Mouse (Mus musculus) frontal cortex, adult 2 months (tissue): ENCODE data around the gene Fbln2. TPM values are rescaled to one million over a fixed set of nuclear protein-coding genes. Genes with fewer than 3 reads are reported as not detected.
A peak's percentile ranks its signal among the peaks of the same experiment; 100 is the strongest.

ENCODE experiments used
- DNase-seq, 2 experiments: peaks; one replicate each; pipeline ENCODE4 v3.0.0; 2022; ENCODE audit warnings: low spot score in 1 of 2; ENCODE audit errors: extremely low spot score in 1 of 2
- polyA plus RNA-seq: library from polyadenylated mRNA; depleted of rRNA; stranded (reverse); fragments of >200 nt; gene quantifications from 2 replicates; pipeline ENCODE4 v1.2.3, GENCODE M21; 2012

The Fbln2 gene
- polyA plus RNA-seq, 1 experiment, result 25.3 TPM

GRCm38 (mm10) chr6:91268318-91268717, 56.1 kb downstream of the Fbln2 start:
- DNase-seq, result no peak

- DNase-seq, result peak in 1 of 2 experiments; percentile 81
Observed at GRCm38 (mm10) chr6:91277549-91277948, 65.3 kb downstream of the Fbln2 start.

GRCm38 (mm10) chr6:91278302-91278701, 66.0 kb downstream of the Fbln2 start:
- DNase-seq, result no peak

GRCm38 (mm10) chr6:91279477-91279876, 67.2 kb downstream of the Fbln2 start:
- DNase-seq, result no peak

- DNase-seq, result peak; percentile 79 to 99
Observed at GRCm38 (mm10) chr6:91281206-91281605, 69.0 kb downstream of the Fbln2 start.

- no peak for DNase-seq
Observed at GRCm38 (mm10) chr6:91281747-91282146, 69.5 kb downstream of the Fbln2 start.

- no peak for DNase-seq
Observed at GRCm38 (mm10) chr6:91283031-91283430, 70.8 kb downstream of the Fbln2 start.

- peak in 1 of 2 experiments; percentile 59 for DNase-seq
Observed at GRCm38 (mm10) chr6:91284521-91285449, 72.5 kb downstream of the Fbln2 start.

GRCm38 (mm10) chr6:91285450-91285790, 73.2 kb downstream of the Fbln2 start:
- DNase-seq, result peak in 1 of 2 experiments; percentile 86

GRCm38 (mm10) chr6:91285814-91286545, 73.7 kb downstream of the Fbln2 start:
- no peak for DNase-seq

- peak in 1 of 2 experiments; percentile 93 for DNase-seq
Observed at GRCm38 (mm10) chr6:91286624-91287023, 74.4 kb downstream of the Fbln2 start.

- no peak for DNase-seq
Observed at GRCm38 (mm10) chr6:91287148-91287547, 74.9 kb downstream of the Fbln2 start.

GRCm38 (mm10) chr6:91287636-91288035, 75.4 kb downstream of the Fbln2 start:
- DNase-seq, result no peak

- DNase-seq, result no peak
Observed at GRCm38 (mm10) chr6:91288251-91288785, 76.1 kb downstream of the Fbln2 start.

- DNase-seq, result no peak
Observed at GRCm38 (mm10) chr6:91288961-91289360, 76.7 kb downstream of the Fbln2 start.

GRCm38 (mm10) chr6:91290937-91291336, 78.7 kb downstream of the Fbln2 start:
- no peak for DNase-seq

- no peak for DNase-seq
Observed at GRCm38 (mm10) chr6:91295431-91295830, 83.2 kb downstream of the Fbln2 start.

- DNase-seq, result no peak
Observed at GRCm38 (mm10) chr6:91298828-91299227, 86.6 kb downstream of the Fbln2 start.

- DNase-seq, result no peak
Observed at GRCm38 (mm10) chr6:91300079-91300478, 87.8 kb downstream of the Fbln2 start.

- peak; percentile 82 to 84 for DNase-seq
Observed at GRCm38 (mm10) chr6:91301839-91302238, 89.6 kb downstream of the Fbln2 start.

- DNase-seq, result no peak
Observed at GRCm38 (mm10) chr6:91302337-91302736, 90.1 kb downstream of the Fbln2 start.
